Mouse (Mus musculus) adrenal gland, adult 10 weeks (tissue): ENCODE measurements around the gene Atp6v0e2. TPM values are rescaled to one million over a fixed set of nuclear protein-coding genes. Genes with fewer than 3 reads are reported as not detected.

ENCODE experiments used
- polyA plus RNA-seq: library from polyadenylated mRNA; stranded (reverse); fragments of 350-450 nt; fragmentation: Illumina TruSeq; extraction: RNeasy Lipid Tissue Mini Kit (QIAGEN cat#74804); gene quantifications from one replicate; pipeline ENCODE4 v1.2.3, GENCODE M21; 2014; ENCODE audit warnings: low read depth, low replicate concordance

The Atp6v0e2 gene
- 55.5 TPM for polyA plus RNA-seq

GRCm38 (mm10) chr6:48537105-48537954, at the start of gene Atp6v0e2:
Gene Atp6v0e2 (plus strand): TSS chr6:48537615.

GRCm38 (mm10) chr6:48554280-48555103, 17.1 kb downstream of the Atp6v0e2 start, which contains the start of gene Lrrc61:
Gene Lrrc61 (plus strand): TSS chr6:48554796.

GRCm38 (mm10) chr6:48572572-48573061, 35.2 kb downstream of the Atp6v0e2 start, which contains the start of gene Rarres2:
Gene Rarres2 (minus strand): TSS chr6:48572789.

GRCm38 (mm10) chr6:48589194-48589750, 51.9 kb downstream of the Atp6v0e2 start, which contains the start of gene Gm45021:
Gene Gm45021 (plus strand): TSS chr6:48589610.

Other genes with a start within 250 kb of the Atp6v0e2 start
- 9.7 TPM for gene Krba1, start 142.0 kb upstream of the Atp6v0e2 start, polyA plus RNA-seq
- gene Zfp467, start 91.8 kb upstream of the Atp6v0e2 start, polyA plus RNA-seq = 14.9 TPM
- not detected for gene Sspo, start 89.4 kb upstream of the Atp6v0e2 start, polyA plus RNA-seq
- gene Lrrc61, start 17.2 kb downstream of the Atp6v0e2 start, polyA plus RNA-seq = 8.5 TPM
- gene Rarres2, start 35.2 kb downstream of the Atp6v0e2 start, polyA plus RNA-seq = 7.2 TPM
- gene Gm45021, start 52.0 kb downstream of the Atp6v0e2 start, polyA plus RNA-seq = not detected
- 12.8 TPM for gene Repin1, start 56.3 kb downstream of the Atp6v0e2 start, polyA plus RNA-seq
- gene Gm44965, start 56.3 kb downstream of the Atp6v0e2 start, polyA plus RNA-seq = not detected
- 0.12 TPM for gene Zfp775, start 64.4 kb downstream of the Atp6v0e2 start, polyA plus RNA-seq
- 0.35 TPM for gene AI854703, start 89.1 kb downstream of the Atp6v0e2 start, polyA plus RNA-seq
- gene Gimap8, start 109.6 kb downstream of the Atp6v0e2 start, polyA plus RNA-seq = 33.4 TPM
- gene Gimap9, start 138.5 kb downstream of the Atp6v0e2 start, polyA plus RNA-seq = 18.7 TPM
- 218 TPM for gene Gimap4, start 146.9 kb downstream of the Atp6v0e2 start, polyA plus RNA-seq
- gene Gimap6, start 170.6 kb downstream of the Atp6v0e2 start, polyA plus RNA-seq = 106 TPM
- 4.4 TPM for gene Gm28053, start 181.0 kb downstream of the Atp6v0e2 start, polyA plus RNA-seq
- gene Gimap7, start 181.0 kb downstream of the Atp6v0e2 start, polyA plus RNA-seq = not detected
- gene Gimap1, start 201.4 kb downstream of the Atp6v0e2 start, polyA plus RNA-seq = 2.8 TPM
- gene Gimap5, start 208.6 kb downstream of the Atp6v0e2 start, polyA plus RNA-seq = 10.3 TPM
- 1.2 TPM for gene Gimap3, start 233.2 kb downstream of the Atp6v0e2 start, polyA plus RNA-seq